Mouse (Mus musculus): ENCODE results near the gene Lhx3. TPM values are rescaled to one million over a fixed set of nuclear protein-coding genes. Genes with fewer than 3 reads are reported as not detected.

Gene Lhx3
- polyA plus RNA-seq, 1 experiment = 0.20 TPM

- Histone ChIP-seq H3K27me3 (ENCODE audit: control insufficient read depth, insufficient read depth, low read length) (no peaks in the 10 kb centered on the region), H3K4me3 (ENCODE audit: control insufficient read depth, low read depth, low read length) (no peak overlapping the region), H3K4me1 (ENCODE audit: control insufficient read depth, insufficient read depth, low read length) (no peaks in the 10 kb centered on the region), H3K36me3 (ENCODE audit: control insufficient read depth, insufficient read depth, low read length) (peaks cover 4% of the 10 kb centered on the region), H3K27ac (ENCODE audit: control insufficient read depth, insufficient read depth, low read depth, low read length) (no peak overlapping the region)
- no peak for TF ChIP-seq CTCF (IDR thresholded peaks at IDR 0.05; ENCODE audit: control insufficient read depth, insufficient read depth, insufficient replicate concordance, low read depth, low read length)
Measured at GRCm38 (mm10) chr2:26225242-26225641, 17.2 kb upstream of the Lhx3 start.

DNA sequence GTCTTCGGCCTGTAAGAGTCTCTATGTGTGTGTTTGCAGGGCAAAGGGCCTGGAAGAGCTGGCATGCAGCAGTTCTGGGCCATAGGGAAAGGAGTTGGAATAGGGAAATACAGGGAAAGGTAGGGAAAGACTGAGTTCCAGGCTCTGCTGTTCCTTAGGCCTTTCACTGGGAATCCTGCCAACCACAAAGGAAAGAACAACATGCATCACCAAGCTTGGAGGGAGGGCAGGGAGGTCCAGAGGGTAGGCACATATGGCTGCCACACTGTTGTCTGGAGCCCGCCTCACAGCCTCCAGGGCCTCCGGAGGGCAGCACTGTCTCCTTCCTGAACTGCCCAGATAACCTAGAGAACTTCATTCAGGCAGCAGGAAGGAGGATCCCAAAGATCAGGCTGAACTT is 15.9 kb upstream of the Lhx3 start:
- H3K27me3 ChIP-seq (ENCODE audit: control insufficient read depth, insufficient read depth, low read length) = no peaks in the 10 kb centered on the region
- H3K36me3 ChIP-seq (ENCODE audit: control insufficient read depth, insufficient read depth, low read length) = peaks cover 2% of the 10 kb centered on the region

DNA sequence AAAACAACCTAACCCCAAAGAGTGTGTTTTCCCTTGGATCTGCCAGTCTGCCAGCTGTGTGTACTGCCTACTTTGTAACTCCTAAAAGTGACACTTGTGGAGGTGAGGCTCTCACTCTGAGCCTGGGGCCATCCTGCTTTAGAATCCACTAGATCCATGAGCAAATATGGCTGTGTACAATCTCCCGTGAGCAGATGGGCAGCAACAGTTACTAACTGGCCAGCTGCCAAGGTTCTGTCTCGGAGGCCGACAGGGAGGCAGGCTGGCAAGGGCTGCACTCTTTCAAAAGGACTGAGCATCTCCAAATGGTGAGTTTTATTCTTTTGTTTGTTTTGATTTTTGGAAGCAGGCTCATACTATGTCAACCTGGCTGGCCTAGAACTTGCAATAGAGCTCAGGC is 6.4 kb upstream of the Lhx3 start:
- Histone ChIP-seq H3K36me3 (ENCODE audit: control insufficient read depth, insufficient read depth, low read length) (no peaks in the 10 kb centered on the region; the same call in 1 of the 2 replicates), H3K4me3 (ENCODE audit: control insufficient read depth, low read depth, low read length) (no peak overlapping the region), H3K27ac (ENCODE audit: control insufficient read depth, insufficient read depth, low read depth, low read length) (no peak overlapping the region), H3K27me3 (ENCODE audit: control insufficient read depth, insufficient read depth, low read length) (no peaks in the 10 kb centered on the region), H3K4me1 (ENCODE audit: control insufficient read depth, insufficient read depth, low read length) (no peaks in the 10 kb centered on the region)
- no peak for TF ChIP-seq POLR2A (IDR thresholded peaks at IDR 0.05; ENCODE audit: control insufficient read depth, low read depth, low read length)
- no peak for TF ChIP-seq CTCF (IDR thresholded peaks at IDR 0.05; ENCODE audit: control insufficient read depth, insufficient read depth, insufficient replicate concordance, low read depth, low read length)

More for the DNA sequence above, 15.9 kb upstream of the Lhx3 start:
- Histone ChIP-seq H3K27ac (ENCODE audit: control insufficient read depth, insufficient read depth, low read depth, low read length) (no peak overlapping the region), H3K4me1 (ENCODE audit: control insufficient read depth, insufficient read depth, low read length) (no peaks in the 10 kb centered on the region), H3K4me3 (ENCODE audit: control insufficient read depth, low read depth, low read length) (no peak overlapping the region)
- no peak for TF ChIP-seq POLR2A (IDR thresholded peaks at IDR 0.05; ENCODE audit: control insufficient read depth, low read depth, low read length)

DNA sequence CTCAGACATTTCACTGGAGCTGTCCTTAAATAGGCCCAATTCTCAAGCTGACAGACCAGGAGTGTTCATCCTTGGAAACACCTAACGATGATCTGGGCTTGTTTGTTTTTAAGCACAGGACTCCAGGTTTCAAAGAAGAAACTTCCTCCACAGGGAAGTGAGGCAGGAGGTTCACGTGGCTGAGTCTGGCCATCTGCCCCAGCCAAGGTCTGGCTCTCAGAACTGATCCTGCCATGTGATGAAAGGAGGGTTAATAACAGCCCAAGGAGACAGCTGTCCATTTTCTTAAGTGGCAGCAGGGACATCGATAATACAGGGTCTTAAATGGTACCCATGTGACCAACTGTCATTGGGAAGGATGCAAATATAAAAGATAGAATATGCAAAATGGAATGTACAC is 1.5 kb upstream of the Lhx3 start:
- Histone ChIP-seq H3K27ac (ENCODE audit: control insufficient read depth, insufficient read depth, low read depth, low read length) (no peak overlapping the region), H3K36me3 (ENCODE audit: control insufficient read depth, insufficient read depth, low read length) (no peaks in the 10 kb centered on the region; the same call in 1 of the 2 replicates), H3K4me3 (ENCODE audit: control insufficient read depth, low read depth, low read length) (no peak overlapping the region), H3K27me3 (ENCODE audit: control insufficient read depth, insufficient read depth, low read length) (no peaks in the 10 kb centered on the region), H3K4me1 (ENCODE audit: control insufficient read depth, insufficient read depth, low read length) (peaks cover 2% of the 10 kb centered on the region)
- TF ChIP-seq CTCF (IDR thresholded peaks at IDR 0.05; ENCODE audit: control insufficient read depth, insufficient read depth, insufficient replicate concordance, low read depth, low read length) (no peak), POLR2A (IDR thresholded peaks at IDR 0.05; ENCODE audit: control insufficient read depth, low read depth, low read length) (no peak)

GRCm38 (mm10) chr2:26207559-26207958 is 530 bp downstream of the Lhx3 start:
- H3K27ac ChIP-seq (ENCODE audit: control insufficient read depth, insufficient read depth, low read depth, low read length) = no peak overlapping the region
- no peaks in the 10 kb centered on the region; the same call in 1 of the 2 replicates for H3K36me3 ChIP-seq (ENCODE audit: control insufficient read depth, insufficient read depth, low read length)
- H3K4me3 ChIP-seq (ENCODE audit: control insufficient read depth, low read depth, low read length) = no peak overlapping the region
- no peaks in the 10 kb centered on the region for H3K27me3 ChIP-seq (ENCODE audit: control insufficient read depth, insufficient read depth, low read length)
- peaks cover 5% of the 10 kb centered on the region for H3K4me1 ChIP-seq (ENCODE audit: control insufficient read depth, insufficient read depth, low read length)
- TF ChIP-seq CTCF (IDR thresholded peaks at IDR 0.05; ENCODE audit: control insufficient read depth, insufficient read depth, insufficient replicate concordance, low read depth, low read length) (no peak), POLR2A (IDR thresholded peaks at IDR 0.05; ENCODE audit: control insufficient read depth, low read depth, low read length) (no peak)

DNA sequence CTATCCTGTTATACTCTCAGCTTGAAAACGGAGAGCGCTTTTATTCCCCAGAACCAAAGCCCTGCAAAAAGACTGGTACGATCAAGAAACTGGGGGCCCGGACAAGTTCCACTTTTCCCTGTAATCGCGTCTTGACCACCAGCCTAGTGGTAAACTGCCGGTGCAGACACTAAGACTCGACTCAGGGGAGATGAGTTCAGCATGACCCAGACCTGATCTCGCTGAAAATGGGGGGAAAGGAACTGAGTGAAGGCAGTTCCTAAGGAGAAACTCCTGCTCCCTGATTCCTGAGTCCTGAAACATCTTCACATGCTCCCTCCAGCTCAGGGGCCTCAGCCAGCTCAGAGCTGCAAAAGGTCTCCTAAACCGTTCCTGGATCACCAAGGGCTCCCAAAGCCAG is 2.3 kb downstream of the Lhx3 start:
- no peaks in the 10 kb centered on the region for H3K27me3 ChIP-seq (ENCODE audit: control insufficient read depth, insufficient read depth, low read length)
- H3K36me3 ChIP-seq (ENCODE audit: control insufficient read depth, insufficient read depth, low read length) = no peaks in the 10 kb centered on the region
- peaks cover 5% of the 10 kb centered on the region for H3K4me1 ChIP-seq (ENCODE audit: control insufficient read depth, insufficient read depth, low read length)
- H3K27ac ChIP-seq (ENCODE audit: control insufficient read depth, insufficient read depth, low read depth, low read length) = no peak overlapping the region
- no peak overlapping the region for H3K4me3 ChIP-seq (ENCODE audit: control insufficient read depth, low read depth, low read length)
- TF ChIP-seq POLR2A (IDR thresholded peaks at IDR 0.05; ENCODE audit: control insufficient read depth, low read depth, low read length) (no peak), CTCF (IDR thresholded peaks at IDR 0.05; ENCODE audit: control insufficient read depth, insufficient read depth, insufficient replicate concordance, low read depth, low read length) (no peak)

- no peaks in the 10 kb centered on the region for H3K36me3 ChIP-seq (ENCODE audit: control insufficient read depth, insufficient read depth, low read length)
- no peak for TF ChIP-seq POLR2A (IDR thresholded peaks at IDR 0.05; ENCODE audit: control insufficient read depth, low read depth, low read length)
- TF ChIP-seq CTCF (IDR thresholded peaks at IDR 0.05; ENCODE audit: control insufficient read depth, insufficient read depth, insufficient replicate concordance, low read depth, low read length) = no peak
- no peak overlapping the region for H3K4me3 ChIP-seq (ENCODE audit: control insufficient read depth, low read depth, low read length)
- no peak overlapping the region for H3K27ac ChIP-seq (ENCODE audit: control insufficient read depth, insufficient read depth, low read depth, low read length)
- H3K27me3 ChIP-seq (ENCODE audit: control insufficient read depth, insufficient read depth, low read length) = no peaks in the 10 kb centered on the region
- H3K4me1 ChIP-seq (ENCODE audit: control insufficient read depth, insufficient read depth, low read length) = peaks cover 5% of the 10 kb centered on the region
Measured at GRCm38 (mm10) chr2:26205126-26205525, 3.0 kb downstream of the Lhx3 start.

- no peak overlapping the region for H3K4me3 ChIP-seq (ENCODE audit: control insufficient read depth, low read depth, low read length)
- H3K36me3 ChIP-seq (ENCODE audit: control insufficient read depth, insufficient read depth, low read length) = no peaks in the 10 kb centered on the region
- no peak for TF ChIP-seq CTCF (IDR thresholded peaks at IDR 0.05; ENCODE audit: control insufficient read depth, insufficient read depth, insufficient replicate concordance, low read depth, low read length)
- TF ChIP-seq POLR2A (IDR thresholded peaks at IDR 0.05; ENCODE audit: control insufficient read depth, low read depth, low read length) = no peak
- no peak overlapping the region for H3K27ac ChIP-seq (ENCODE audit: control insufficient read depth, insufficient read depth, low read depth, low read length)
- H3K27me3 ChIP-seq (ENCODE audit: control insufficient read depth, insufficient read depth, low read length) = no peaks in the 10 kb centered on the region
- peaks cover 5% of the 10 kb centered on the region for H3K4me1 ChIP-seq (ENCODE audit: control insufficient read depth, insufficient read depth, low read length)
Measured at GRCm38 (mm10) chr2:26202849-26203475, 5.1 kb downstream of the Lhx3 start.
